Mouse (Mus musculus) G1E (cell line): ENCODE data around the gene Ttll6.

Experiments used
- CTCF ChIP-seq: IDR thresholded peaks from 2 replicates; pipeline ENCODE4 v1.5.1; 2012; ENCODE audit warnings: low read depth, low read length, inconsistent platforms, mixed read lengths
- POLR2AphosphoS5 ChIP-seq: IDR thresholded peaks from 2 replicates; pipeline ENCODE4 v1.6.1; 2012; ENCODE audit warnings: low read depth, low read length, inconsistent platforms; ENCODE audit not compliant: insufficient replicate concordance
- TAL1 ChIP-seq: conservative IDR thresholded peaks from 2 replicates; pipeline ENCODE4 v1.6.1; 2012; ENCODE audit warnings: low read depth, low read length, inconsistent platforms, mixed read lengths

DNA sequence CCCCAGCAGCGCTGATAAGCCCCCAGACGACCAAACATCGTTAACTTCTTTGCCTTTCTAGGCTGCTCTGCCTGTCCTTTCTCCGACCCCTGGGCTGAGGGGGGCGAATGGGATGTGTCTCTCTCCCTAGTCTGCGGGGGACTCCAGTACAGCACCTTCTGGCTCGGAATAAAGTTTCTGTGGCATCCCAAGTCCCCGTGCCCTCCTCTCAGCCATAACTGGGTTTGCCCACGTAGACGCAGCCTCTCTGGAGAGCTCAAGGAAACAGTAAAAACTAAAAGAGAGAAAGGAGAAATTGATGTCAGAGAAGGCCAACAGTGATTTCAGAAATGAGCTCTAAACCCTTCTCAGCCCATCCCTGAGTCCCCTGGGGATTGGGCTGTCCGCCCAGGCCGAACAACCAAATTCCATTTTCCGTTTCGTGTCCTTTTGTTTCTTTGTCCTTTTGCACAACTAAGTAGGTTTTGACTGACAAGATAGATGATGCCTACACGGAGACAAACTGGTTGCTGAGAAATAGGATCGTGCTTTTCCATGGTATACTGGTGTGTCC is 39.8 kb downstream of the Ttll6 start:
- no peak for TF ChIP-seq CTCF
- no peak for TF ChIP-seq TAL1
- TF ChIP-seq POLR2AphosphoS5 = no peak
